Mouse (Mus musculus) thymus, adult 2 months (tissue): ENCODE measurements around the gene Gcnt7. TPM values are rescaled to one million over a fixed set of nuclear protein-coding genes. Genes with fewer than 3 reads are reported as not detected.

Source experiments
- DNase-seq: peaks from one replicate; pipeline ENCODE4 v3.0.0; 2021
- H3K27ac ChIP-seq: fragments of 200-500 bp; 2 replicates; pipeline ENCODE4 v1.5.1; 2012; ENCODE audit warnings: low read length, control low read depth; ENCODE audit not compliant: control insufficient read depth, insufficient read depth
- H3K27me3 ChIP-seq: fragments of 200-500 bp; 2 replicates; pipeline ENCODE4 v1.6.1; 2012; ENCODE audit warnings: mild to moderate bottlenecking, low read length, moderate library complexity, mixed read lengths; ENCODE audit not compliant: control insufficient read depth, insufficient read depth
- H3K36me3 ChIP-seq: fragments of 200-500 bp; 2 replicates; pipeline ENCODE4 v1.6.1; 2012; ENCODE audit warnings: mild to moderate bottlenecking, low read length, moderate library complexity; ENCODE audit not compliant: control insufficient read depth, insufficient read depth
- H3K4me1 ChIP-seq: fragments of 200-500 bp; replicated peaks from 2 replicates; pipeline ENCODE4 v1.6.1; 2012; ENCODE audit warnings: low read length; ENCODE audit not compliant: control insufficient read depth, insufficient read depth
- H3K4me3 ChIP-seq: fragments of 200-500 bp; 2 replicates; pipeline ENCODE4 v1.5.1; 2012; ENCODE audit warnings: mild to moderate bottlenecking, low read length, control low read depth, moderate library complexity; ENCODE audit not compliant: control insufficient read depth, insufficient read depth
- CTCF ChIP-seq: fragments of 200-500 bp; IDR thresholded peaks from 2 replicates; pipeline ENCODE4 v1.5.1; 2012; ENCODE audit warnings: mild to moderate bottlenecking, control low read depth, low read length, moderate library complexity, borderline replicate concordance; ENCODE audit not compliant: control insufficient read depth, poor library complexity, insufficient read depth; ENCODE audit errors: extremely low read depth
- POLR2A ChIP-seq: fragments of 200-500 bp; IDR thresholded peaks from 2 replicates; pipeline ENCODE4 v1.6.1; 2012; ENCODE audit warnings: mild to moderate bottlenecking, low read length, control low read depth, moderate library complexity; ENCODE audit not compliant: control insufficient read depth, poor library complexity, insufficient read depth; ENCODE audit errors: extremely low read depth
- WGBS: fragments of 180-500 bp; shearing (Covaris S2); methylation state at CpG from one replicate; pipeline ENCODE4 v1.1.7; 2018; 5-methylcytosine and 5-hydroxymethylcytosine counted together
- polyA plus RNA-seq: library from polyadenylated mRNA; depleted of rRNA; stranded (reverse); fragments of >200 nt; gene quantifications from 2 replicates; pipeline ENCODE4 v1.2.3, GENCODE M21; 2012

The Gcnt7 gene
- polyA plus RNA-seq, 1 experiment = not detected

- DNase-seq = no peak
- no peak overlapping the region for H3K4me3 ChIP-seq
- WGBS = 83% methylated on average over 8 of the region's 8 CpGs
Measured at GRCm38 (mm10) chr2:172496736-172497345, 38.4 kb upstream of the Gcnt7 start.

DNA sequence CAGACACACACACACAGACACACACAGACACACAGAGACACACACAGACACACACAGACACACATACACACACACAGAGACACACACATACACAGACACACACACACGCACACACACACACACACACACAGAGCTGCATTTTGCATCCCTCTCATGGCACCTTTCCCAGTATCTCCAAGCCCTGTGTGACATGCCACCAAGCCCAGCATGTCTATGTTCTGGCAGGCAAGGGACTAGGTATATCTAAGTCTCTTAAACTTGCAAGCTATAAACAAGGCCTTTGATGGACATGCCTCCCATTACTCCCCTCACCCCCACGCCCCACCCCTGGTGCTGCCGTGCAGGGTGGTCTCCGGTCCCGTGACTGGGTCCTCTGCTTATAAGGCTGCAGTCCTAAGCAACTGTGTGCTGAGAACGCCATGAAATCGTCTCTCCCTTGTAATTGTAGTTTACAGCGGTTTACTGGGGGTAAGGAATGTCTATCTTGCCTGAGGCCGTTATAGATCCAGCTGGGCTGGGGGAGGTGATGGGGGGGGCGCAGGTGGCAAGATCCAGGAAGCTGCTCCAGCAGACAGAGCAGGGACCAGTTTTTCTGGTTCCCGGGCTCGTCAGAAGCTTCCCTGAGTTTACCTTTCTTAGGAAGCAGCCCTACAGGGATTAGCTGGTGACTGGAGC is 26.4 kb upstream of the Gcnt7 start:
- Histone ChIP-seq H3K27ac (no peak overlapping the region), H3K27me3 (no peaks in the 10 kb centered on the region), H3K36me3 (no peaks in the 10 kb centered on the region), H3K4me1 (peaks cover 18% of the 10 kb centered on the region), H3K4me3 (no peak overlapping the region)
- DNase-seq = no peak
- no peak for TF ChIP-seq CTCF
- TF ChIP-seq POLR2A = no peak
- 87% methylated on average over 12 of the region's 12 CpGs for WGBS

More at GRCm38 (mm10) chr2:172496736-172497345, 38.4 kb upstream of the Gcnt7 start:
- no peaks in the 10 kb centered on the region for H3K27me3 ChIP-seq
- no peak overlapping the region for H3K27ac ChIP-seq
- no peaks in the 10 kb centered on the region for H3K4me1 ChIP-seq
- TF ChIP-seq POLR2A (no peak), CTCF (no peak)
- no peaks in the 10 kb centered on the region for H3K36me3 ChIP-seq

DNA sequence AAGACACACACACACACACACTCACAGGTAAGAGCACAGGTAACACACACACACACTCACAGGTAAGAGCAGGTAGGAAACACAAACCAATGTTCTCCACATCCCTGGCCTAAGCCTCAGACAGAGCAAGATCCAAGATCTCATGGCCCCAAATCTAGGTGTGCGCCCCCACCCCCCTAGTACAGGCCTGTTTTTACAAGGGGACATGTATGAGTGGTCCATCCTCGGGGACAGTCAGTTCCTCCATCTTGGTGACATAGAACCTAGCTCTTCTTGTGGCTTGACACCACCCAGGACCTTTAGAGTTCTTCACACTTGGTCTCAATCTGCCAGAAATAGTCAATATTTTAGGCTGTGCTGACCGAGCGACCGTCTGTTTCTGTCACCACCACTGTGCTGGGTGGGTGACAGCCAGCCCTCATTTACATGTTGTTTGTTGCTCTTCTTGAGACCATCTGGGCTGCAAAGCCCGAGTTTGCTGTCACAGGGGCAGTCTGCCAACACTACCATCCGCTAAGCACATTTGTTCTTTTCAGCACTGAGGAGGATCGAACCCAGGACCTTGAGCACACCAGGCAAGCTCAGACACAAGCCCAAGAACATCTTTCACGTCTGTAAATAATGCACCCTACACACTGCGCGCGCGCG is 25.5 kb upstream of the Gcnt7 start:
- Histone ChIP-seq H3K36me3 (no peaks in the 10 kb centered on the region), H3K4me3 (no peak overlapping the region), H3K27me3 (no peaks in the 10 kb centered on the region), H3K27ac (no peak overlapping the region), H3K4me1 (peaks cover 20% of the 10 kb centered on the region)
- no peak for DNase-seq
- TF ChIP-seq POLR2A (no peak), CTCF (no peak)
- 91% methylated on average over 14 of the region's 14 CpGs for WGBS

DNA sequence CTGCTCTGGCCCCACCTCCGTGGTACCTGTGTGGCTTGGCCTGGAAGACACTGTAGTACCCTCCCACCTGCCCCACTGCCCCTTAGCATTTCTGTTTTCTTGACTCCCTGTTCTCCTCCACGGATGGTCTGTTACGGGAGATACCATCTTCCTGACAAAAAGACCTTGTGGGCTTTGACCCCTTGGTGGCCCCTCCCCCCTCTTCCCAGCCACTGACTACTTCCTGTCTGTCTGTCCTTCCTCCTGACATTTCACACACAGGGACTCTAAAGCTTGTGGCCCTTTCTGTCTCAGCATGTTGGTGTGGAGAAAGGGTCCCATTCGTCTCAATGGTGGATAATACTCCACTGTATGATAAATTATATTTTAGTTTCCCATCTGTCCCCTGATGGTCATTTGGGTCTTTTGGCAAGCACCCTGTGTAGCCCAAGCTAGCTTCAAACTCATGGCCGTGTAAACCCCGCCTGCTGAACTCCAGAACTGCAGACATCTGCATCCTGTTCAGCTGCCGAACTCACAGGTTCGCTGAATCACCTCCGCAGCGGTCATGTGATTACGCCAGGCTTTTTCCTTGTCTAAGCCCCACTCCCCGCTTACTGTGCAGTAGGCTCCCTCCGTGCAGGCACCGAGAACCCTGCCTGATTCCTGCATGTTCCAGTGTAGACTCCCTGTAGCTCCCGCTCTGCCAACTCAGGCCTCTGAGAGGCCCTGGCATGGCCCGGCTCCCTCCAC is 23.4 kb upstream of the Gcnt7 start:
- WGBS = 42% methylated on average over 16 of the region's 16 CpGs
- TF ChIP-seq POLR2A (no peak), CTCF (no peak)
- no peaks in the 10 kb centered on the region for H3K36me3 ChIP-seq
- no peaks in the 10 kb centered on the region for H3K27me3 ChIP-seq
- no peak overlapping the region for H3K4me3 ChIP-seq
- DNase-seq = peak; percentile 59
- H3K27ac ChIP-seq = no peak overlapping the region; the same call in 1 of the 2 replicates
- H3K4me1 ChIP-seq = peaks cover 20% of the 10 kb centered on the region

GRCm38 (mm10) chr2:172480296-172480695 is 21.9 kb upstream of the Gcnt7 start:
- H3K27ac ChIP-seq = no peak overlapping the region
- no peaks in the 10 kb centered on the region for H3K36me3 ChIP-seq
- no peak for TF ChIP-seq CTCF
- no peak for TF ChIP-seq POLR2A
- H3K4me3 ChIP-seq = no peak overlapping the region
- 34% methylated on average over 7 of the region's 7 CpGs for WGBS
- peaks cover 20% of the 10 kb centered on the region for H3K4me1 ChIP-seq
- no peaks in the 10 kb centered on the region for H3K27me3 ChIP-seq
- DNase-seq = peak; percentile 35

DNA sequence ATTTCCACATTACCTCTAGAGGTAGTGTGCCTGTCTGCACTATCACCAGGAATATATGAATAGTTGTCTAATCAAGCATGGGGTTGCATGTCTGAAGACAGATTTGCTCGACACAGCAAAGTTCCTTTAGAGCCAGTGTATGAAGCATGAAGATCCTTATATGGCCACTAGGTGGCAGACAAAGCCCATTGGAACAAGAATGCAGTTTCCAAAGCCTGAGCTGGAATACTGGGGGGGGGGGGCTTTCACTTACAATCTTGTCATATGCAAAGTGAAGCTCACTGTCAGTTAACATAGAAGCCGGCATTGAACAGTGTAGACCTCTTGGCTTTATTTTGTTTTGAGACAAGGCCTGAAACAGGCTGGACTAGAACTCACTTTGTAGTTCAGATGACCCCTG is 19.5 kb upstream of the Gcnt7 start:
- TF ChIP-seq POLR2A = no peak
- no peak for TF ChIP-seq CTCF
- no peak overlapping the region for H3K27ac ChIP-seq
- WGBS = 8% methylated on average over 2 of the region's 2 CpGs
- H3K36me3 ChIP-seq = no peaks in the 10 kb centered on the region
- peaks cover 20% of the 10 kb centered on the region for H3K4me1 ChIP-seq
- H3K4me3 ChIP-seq = no peak overlapping the region
- no peaks in the 10 kb centered on the region for H3K27me3 ChIP-seq
- peak; percentile 49 for DNase-seq
